Mouse (Mus musculus) ZHBTc4 (cell line): Measurements from ENCODE around the gene Ranbp3l.

Source experiments
- DNase-seq: peaks from one replicate; pipeline ENCODE4 v3.0.0-alpha.2; 2011; ENCODE audit warnings: low read depth, low spot score

The Ranbp3l gene

DNA sequence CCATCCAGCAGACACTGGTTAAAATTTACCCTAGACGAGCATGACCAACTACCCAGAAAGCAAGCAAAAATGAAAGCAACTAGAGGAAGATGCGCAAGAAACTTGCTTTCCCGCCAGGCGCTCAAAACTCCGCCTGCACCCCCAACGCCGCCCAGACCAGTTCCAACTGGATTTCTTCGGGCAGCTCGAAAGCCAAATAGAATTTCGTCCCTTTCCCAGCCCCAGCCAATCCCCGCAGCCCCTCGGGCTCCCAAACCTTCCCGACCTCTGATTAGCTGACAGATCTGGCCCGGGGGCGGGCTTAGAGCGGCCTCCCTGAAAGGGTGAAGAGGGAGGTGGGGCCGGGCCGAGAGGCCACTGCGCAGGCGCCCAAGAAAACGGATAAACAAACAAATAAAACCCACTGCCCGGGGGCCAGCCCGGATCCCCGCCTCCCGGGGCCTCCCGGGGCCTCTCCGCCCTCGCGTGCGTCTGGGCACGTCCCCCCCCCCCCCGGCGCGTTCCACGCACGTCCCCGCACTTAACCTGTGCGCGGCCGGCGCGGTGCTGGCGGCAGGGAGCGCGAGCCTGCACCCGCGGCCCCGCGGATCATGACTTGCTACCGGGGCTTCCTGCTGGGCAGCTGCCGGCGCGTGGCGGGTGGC lies 103.3 kb downstream of the Ranbp3l start, which contains the start of gene Nadk2:
Gene Nadk2 (plus strand): TSS at position 349 of the 644 bp plus-strand sequence.
- peak; percentile 99 for DNase-seq

DNA sequence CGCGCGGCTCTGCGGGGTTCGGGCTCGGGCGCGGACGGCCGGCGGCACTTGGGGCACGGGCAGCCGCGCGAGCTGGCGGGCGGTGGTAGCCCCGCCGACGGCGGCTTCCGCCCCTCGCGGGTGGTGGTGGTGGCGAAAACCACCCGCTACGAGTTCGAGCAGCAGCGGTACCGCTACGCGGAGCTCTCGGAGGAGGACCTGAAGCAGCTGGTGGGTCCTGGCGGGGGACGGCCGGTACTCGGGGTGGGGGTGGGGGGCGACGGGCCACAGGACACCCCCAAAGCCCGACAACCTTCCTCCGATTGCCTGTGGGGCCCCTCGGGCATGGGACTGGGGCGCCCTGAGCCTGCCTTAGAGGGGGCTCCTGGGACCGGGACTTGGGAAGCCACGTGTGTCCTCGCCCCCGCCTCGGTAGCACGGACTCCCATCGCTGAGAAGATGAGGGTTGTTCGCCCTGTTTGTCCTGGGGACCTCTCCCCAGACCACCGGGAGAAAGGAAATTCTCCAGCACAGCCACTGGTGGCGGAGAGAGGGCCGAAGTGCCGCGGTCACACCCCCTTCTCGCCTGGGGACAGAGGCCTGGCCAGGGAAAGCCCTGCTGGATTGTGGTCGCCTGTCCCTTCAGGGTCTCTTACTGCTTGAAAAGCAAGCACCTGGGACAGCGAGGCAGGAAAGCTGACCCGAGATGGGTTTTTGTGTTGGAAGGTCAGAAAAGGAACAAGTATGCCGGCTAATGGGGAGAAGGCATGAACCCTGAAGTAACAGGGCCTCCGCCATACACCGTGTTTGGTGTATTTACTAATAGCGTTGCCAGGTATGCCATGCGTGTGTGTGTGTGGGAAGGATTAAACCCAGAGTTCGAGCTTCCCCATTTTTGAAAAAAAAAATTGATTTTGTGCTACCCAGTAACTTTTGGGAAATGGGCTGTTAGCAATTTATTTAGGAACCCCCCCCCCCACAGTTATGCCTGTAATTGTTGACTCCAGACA lies 104.1 kb downstream of the Ranbp3l start:
- peak; percentile 58 for DNase-seq

DNA sequence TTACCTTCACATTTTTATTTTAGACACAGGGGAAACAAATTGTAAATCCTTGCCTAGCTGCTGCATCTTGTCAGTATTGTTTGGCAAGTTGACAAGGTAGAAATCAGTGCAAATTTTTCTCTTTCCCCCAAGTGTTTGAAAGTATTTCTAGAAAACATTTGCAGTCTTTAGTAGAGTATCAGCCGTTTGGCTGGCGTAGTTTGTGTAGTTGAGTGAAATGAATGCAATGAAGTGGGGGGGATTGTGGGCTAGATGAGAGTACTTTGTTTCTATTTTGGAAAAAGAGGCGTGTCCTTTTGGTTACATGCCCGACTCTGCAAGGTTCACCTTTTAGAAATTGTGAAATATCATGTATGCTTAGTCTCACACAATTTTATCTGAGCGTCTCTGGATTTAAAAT lies 104.9 kb downstream of the Ranbp3l start:
- DNase-seq: no peak

DNA sequence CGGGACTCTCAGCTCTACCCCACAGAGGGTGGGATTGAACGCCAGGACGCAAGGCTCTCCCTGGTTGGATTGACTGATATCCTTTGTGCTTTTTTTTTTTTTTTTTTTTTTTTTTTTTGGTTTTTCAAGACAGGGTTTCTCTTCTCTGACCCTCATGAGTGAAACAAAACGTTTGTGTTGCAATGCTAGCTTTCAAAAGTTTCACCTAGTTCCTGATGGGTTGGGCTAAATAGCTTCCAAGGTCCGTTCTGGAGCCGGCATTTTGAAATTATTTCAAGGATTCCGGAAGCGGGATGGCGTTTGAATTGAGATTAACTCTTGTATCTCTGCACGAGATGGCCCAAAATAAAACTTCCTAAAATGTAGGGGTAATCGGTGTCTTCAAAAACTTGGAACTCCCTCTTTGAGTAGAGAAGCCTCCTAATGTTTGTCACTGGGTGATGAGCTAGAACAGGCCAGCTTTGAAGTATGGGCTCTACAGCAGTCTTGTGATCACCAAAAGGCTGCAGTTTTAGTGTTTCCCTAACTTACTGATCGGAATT lies 105.4 kb downstream of the Ranbp3l start:
- no peak for DNase-seq

DNA sequence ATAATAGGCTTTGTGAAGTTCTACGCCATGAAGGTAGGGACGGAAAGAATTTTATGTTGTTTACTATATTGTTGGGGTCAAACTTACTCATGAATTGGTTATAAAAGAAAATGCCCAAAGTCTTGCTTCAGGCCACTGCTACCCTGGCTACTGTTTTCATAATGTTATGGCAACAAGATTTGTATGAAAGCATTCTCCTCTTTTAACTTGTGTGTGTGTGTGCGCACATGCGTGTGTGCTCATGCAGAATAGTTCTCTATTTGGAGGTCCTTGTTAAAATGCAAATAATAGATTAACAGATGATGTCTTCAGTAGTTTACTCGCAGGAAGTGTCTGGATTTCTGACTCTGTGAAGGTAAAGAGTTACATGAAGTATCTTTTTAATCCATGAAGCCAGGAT lies 105.9 kb downstream of the Ranbp3l start:
- no peak for DNase-seq

DNA sequence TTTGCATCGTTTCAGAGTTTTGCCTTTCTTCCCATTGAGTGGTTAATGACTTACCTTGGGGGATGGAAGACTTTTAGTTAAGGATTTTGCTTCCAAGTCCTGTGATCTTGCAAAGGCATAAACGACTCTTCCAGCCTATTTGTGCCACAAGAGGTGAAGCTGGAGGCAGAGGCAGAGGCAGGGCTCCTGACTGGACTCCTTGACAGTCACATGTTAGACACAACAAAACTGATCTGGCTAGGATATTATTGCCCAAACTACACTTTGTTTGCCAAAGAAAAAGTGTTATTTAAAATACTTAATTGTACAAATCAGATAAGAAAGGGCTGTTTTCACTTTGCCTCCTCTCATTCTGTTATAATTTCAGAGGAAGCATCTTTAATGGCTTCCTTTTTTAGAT lies 106.4 kb downstream of the Ranbp3l start:
- DNase-seq: no peak

DNA sequence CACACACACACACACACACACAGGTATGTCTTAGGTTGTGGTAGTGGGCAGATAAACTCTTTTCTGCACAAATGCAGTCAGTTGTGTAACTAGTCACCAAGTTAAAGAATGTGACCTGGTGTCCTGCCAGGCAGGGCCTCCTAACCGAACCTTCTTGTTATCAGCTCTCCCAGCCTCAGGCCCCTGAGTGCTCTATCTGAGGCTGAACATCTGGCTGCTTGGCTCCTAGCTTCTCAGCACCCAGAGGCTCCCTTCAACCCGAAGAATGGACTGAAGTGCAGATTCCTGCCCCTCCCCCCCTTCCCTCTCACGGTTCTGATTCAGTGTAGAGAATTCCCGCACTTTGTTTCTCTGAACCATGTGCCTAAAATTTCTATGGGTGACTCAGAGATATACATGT lies 106.9 kb downstream of the Ranbp3l start:
- DNase-seq: peak; percentile 46

DNA sequence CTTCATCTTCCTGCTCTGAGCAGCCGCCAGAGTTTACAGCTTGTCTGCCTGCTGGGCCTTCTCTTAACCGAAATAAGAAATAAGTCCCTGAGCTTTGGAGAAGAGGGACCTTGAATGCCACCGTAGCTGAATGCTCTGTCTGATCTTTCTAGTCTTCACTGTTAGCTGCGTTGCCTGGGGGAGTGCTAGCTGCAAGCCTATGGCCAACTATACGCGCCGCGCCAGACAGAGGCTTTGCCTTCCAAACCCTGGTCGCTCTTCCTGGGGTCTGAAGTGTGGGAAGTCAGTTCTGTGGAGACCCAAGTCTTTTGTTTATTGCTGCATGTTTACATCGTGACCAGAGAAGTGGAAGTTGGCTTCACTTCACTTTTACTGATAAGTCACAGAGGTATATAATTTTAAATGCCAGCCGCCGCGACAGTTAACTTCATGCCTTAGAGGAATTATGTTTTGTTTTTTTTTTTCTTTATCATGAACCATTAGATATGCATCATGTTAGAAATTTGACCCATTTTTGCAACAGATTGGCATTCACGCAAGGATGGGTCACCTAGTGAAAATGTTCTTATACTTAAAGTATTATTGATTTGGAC lies 108.0 kb downstream of the Ranbp3l start:
- DNase-seq: no peak

DNA sequence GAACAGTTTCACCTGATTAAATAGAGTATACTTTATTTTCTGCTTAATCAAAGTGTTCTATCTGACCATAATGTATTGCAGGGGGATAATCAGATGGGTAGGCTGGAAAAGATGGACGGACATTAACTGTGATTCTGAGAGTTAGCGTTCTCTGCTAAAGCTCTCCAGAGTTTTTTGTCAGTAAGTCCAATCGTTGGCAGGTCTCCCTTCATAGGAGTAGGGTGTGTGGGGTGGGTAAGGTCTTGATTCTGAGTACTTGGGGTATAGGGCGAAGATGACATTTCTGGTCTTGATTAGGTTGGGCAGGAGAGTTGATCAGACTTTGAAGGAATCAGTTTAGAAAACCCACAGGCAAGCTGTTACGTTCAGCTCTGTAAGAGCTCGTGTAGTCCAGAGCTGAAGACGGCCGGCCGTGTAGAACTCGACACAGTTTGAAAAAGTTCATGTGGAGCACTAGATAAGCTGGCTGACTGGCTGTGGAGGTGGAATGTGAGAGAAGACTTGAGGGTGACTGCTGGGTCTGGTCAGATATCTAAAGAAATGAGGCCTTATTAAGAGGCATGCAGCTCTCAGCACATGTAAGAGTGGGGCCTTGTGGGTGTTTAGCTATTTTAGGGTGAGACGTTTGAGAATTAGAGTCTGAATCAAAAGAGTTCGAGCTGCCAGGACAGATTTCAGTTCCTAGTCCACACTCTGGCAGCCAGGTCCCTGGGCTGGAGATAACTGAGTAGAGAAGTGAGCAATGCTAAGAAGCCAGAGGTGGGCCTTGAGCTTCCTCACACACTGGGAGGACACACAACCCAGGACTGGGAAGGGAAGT lies 110.9 kb downstream of the Ranbp3l start:
- no peak for DNase-seq

DNA sequence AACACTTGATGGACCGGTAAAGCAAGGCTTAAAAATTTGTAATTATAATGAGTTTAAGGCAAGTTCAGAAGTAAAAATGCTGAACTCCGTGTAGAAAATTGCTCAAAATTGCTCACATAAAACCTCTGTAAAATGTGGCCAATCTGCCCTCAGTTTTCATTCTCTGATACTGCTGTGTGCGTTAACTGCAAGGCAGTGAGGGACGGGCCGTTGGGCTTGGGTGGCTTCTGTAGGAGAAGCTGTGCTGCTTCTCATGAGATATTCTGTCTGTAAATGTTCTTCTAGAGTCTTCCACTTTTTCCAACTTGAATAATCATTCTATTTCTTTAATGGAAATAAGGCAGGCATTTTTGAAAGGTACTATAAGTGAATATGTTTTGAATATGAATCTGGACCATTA lies 111.9 kb downstream of the Ranbp3l start:
- no peak for DNase-seq

DNA sequence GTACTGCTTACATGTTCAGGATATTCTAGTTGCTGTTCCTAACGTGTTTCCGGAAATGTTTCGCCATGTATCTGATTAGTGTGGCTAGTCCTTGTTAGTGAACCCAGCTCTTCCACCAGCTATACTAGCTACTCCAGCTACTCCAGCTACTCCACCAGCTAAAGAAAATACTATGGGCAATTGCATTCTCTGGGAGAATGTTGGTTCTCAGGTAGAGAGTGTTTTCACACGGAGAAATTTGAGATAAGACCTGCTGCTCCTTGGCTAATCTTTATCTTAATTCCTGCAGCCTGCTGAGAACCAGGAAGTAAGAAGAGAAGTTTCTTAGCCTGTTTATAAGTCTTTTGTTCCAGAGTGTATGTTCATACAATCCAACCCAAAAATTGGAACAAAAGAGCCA lies 112.5 kb downstream of the Ranbp3l start:
- no peak for DNase-seq

DNA sequence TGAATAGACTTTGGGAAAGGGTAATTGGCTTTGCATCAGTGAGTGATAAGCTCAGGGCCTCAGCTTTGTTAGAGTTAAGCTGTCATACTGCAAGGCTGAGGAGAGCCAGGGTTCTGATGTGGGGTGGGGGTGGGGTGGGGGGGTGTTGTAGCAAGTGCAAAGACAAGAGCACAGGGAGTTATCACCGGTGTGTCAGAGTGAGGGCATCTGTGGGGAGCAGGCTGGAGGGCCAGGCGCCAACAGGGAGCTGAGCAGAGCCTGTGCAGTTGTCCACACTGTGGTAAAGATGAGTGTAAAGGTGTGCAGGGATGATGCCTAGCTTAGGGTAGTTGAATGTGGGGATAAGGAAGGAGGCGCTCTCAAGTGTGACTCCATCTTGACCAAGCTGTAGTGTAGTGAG lies 113.5 kb downstream of the Ranbp3l start:
- no peak for DNase-seq

DNA sequence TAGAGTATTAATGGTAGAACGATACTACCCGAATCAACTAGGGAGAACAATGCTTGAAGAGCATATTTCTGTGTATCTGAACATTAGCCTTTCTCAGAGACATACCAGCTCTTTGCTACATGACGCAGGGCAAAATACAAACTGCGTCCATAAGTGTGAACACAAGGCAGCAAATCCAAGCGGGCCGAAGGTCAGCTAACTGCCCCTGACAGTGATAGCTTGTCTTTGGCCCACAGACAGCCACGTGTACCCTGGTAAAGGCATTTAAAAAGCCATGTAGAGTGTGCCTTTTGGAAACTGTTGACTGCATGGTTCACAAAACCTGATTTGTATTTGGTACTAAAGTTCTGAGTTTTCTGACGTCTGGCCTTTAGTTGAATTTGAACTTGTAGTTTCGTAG lies 115.0 kb downstream of the Ranbp3l start:
- no peak for DNase-seq

DNA sequence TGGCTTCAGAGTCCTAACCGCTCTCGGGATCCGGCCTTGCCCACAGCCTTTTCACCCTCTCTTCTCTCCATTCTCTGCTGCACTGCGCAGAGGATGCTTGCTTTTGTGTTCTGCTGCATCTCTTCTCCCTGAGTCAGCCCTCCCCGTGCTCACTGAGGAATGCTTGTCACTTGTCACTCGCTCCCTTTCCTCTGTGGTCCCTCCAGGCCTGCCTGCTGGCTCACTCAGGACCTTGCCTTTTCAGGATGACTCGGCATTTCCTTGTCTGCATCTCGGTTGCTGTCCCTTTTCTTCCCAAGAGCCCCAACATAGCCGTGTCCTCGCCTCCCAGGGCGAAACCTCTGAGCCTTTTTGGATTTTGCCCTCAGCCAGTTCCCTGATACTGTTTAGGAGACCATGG lies 119.1 kb downstream of the Ranbp3l start:
- peak; percentile 75 for DNase-seq

DNA sequence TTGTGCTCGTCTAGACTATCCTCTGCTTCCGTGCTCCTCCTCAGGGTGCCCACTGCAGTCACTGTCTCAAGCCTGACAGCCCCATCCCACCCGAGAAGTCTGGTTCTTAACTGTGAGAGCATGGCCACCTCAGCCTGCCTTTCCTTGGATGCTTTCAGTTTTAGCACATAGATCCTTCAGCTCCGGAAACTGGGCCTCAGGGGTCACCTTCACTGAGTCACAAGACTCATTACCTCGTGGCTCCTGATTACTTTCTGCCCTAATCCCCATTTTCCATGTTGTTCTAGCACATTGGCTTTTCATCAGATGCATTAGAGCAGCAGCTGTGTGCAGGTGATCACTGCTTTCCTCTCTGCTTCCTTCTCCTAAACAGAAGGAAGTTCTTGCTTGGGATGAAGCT lies 119.7 kb downstream of the Ranbp3l start:
- peak; percentile 70 for DNase-seq

DNA sequence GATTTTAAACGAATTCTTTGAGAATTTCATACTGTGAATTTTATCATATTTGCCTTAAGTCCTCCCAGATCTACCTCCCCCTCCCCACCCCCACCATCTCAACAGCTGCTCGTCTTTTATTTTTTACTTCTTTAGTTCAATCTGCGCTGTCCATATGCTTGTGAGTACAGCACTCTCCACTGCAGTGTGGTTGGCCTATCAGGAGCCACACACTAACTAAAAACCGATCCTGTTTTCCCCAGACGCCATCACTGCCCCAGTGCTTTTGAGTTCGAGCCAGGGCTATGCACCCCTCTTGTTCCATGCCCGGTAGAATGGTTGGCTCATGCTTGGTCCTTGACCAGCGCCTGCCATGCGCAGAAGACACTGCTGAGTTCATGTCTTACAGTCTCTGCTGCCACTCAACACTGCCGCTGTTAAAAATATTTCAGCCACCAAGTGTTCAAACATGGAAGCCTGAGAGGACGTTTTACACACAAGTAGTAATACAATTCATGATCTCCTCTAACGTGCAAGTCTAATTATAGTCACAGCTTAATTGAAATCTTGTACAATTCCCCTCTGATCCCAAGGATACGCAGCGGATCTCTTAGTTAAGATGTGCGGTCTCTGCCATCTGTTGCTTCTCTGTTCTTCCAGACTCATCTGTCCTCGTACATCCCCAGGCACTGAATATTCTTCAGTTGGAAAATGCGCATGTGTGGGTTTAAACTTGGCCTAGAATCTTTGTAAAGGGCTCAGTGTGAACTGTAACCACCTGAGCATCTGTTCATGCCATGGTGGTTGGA lies 120.3 kb downstream of the Ranbp3l start:
- peak; percentile 21 for DNase-seq

DNA sequence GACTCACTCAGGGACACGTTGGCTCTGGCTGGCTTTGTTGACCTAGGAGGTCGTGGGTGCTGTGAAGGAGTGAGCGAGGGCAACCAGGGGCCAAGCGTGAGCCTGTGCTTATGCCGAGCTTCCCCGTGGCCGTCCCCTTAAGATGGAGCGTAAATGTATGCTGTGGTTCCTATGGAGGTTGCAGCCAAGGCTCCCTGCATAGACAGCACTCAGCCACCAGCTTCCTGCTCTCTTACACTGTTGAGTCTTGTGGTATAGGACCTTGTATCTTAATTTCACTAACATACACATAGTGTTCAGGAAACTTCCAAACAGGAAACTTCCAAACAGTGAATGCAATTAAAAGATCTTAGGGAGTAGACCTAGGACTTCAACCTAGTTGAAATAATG lies 120.9 kb downstream of the Ranbp3l start:
- no peak for DNase-seq

DNA sequence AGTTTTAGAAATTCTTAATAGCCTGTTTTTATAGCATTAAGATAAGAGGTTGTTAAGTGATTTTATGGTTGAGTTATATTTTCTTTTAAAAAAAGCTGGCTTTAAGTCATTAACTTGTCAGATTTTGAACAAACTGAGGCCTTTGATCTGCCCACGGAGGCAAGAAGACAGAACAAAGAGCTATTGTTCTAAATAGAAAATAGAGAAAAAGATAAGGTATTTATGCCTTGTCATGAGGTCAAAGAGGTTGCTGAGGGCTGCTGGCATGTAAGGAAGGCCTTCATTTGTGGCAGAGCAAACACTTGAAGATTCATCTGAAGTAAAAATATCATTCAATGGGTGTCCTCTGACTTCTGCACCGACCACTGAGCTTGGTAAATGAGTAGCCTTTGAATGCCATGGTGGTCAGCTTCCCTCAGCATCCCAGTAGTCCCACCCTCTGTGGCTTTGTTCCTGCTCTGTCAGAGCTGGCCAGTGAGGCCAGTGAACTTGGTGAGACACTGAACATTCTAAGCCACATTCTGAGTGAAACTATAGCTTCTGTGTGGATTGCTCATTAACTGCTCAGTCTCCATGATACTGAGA lies 121.5 kb downstream of the Ranbp3l start:
- no peak for DNase-seq

DNA sequence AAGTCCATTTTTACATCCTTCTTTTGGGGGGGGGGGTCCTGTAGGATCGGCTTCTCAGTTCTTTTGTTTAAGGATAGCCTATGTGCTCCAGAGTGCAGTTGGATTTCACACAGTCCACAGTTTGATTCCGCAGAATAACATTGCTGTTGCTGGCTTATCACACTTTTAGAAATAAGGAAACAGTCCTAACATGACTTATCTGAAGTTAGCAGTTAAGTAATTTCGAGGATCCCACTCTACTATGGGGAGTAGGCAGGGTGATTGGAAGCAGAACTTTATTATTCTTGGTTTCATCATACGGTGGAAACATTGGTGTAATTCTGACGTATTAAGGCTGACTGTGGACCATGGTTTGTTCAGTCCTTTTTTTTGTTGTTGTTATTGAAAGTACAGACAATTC lies 122.9 kb downstream of the Ranbp3l start:
- DNase-seq: no peak
